Mouse (Mus musculus) CH12.LX (cell line): ENCODE measurements at regions not wholly inside any gene's neighbourhood (a gene's known extent, or its start where the extent isn't known, plus 50 kb on each side); places are given as distances from the start of the nearest gene placed in this dataset.

ENCODE experiments used
- DNase-seq: peaks from one replicate; pipeline ENCODE4 v3.0.0-alpha.2; 2013; ENCODE audit errors: extremely low read depth
- H3K27ac ChIP-seq: 2 replicates; pipeline ENCODE4 v1.5.1; 2012; ENCODE audit warnings: low read depth, mild to moderate bottlenecking, control low read depth, moderate library complexity; ENCODE audit not compliant: insufficient read depth
- H3K27me3 ChIP-seq: replicated peaks from 2 replicates; pipeline ENCODE3; 2012; ENCODE audit warnings: inconsistent platforms
- H3K36me3 ChIP-seq, 2 experiments: replicated peaks in 1 of 2; 2 replicates each; pipeline versions ENCODE3 to v1.6.1; 2012; ENCODE audit warnings: inconsistent platforms in 1 of 2, low read length in 1 of 2, mild to moderate bottlenecking in 1 of 2, mixed read lengths in 1 of 2, moderate library complexity in 1 of 2; ENCODE audit not compliant: control insufficient read depth in 1 of 2, insufficient read depth in 1 of 2
- H3K4me1 ChIP-seq, 2 experiments: 2 replicates each; pipeline ENCODE4 v1.6.1; 2012; ENCODE audit warnings: inconsistent platforms in 1 of 2, moderate library complexity in 1 of 2; ENCODE audit not compliant: insufficient read depth in 2 of 2, control insufficient read depth in 1 of 2
- H3K4me2 ChIP-seq: 2 replicates; pipeline ENCODE4 v1.6.1; 2012; ENCODE audit warnings: low read depth, mild to moderate bottlenecking, control low read depth; ENCODE audit not compliant: poor library complexity, insufficient read depth, severe bottlenecking
- H3K4me3 ChIP-seq, 3 experiments: fragments of 150-350 bp in 1 of 3; sonication (generic) in 1 of 3; replicated peaks in 1 of 3; 2 replicates each; pipeline versions ENCODE3 to v1.5.1; 2011 to 2012; ENCODE audit warnings: low read depth in 2 of 3, low read length in 2 of 3, mild to moderate bottlenecking in 2 of 3, moderate library complexity in 2 of 3, control low read depth in 1 of 3, improper control_type of control experiment in 1 of 3, inconsistent platforms in 1 of 3, mixed read lengths in 1 of 3; ENCODE audit not compliant: poor library complexity in 1 of 3
- H3K79me2 ChIP-seq: replicated peaks from 2 replicates; pipeline ENCODE4 v1.6.1; 2012; ENCODE audit warnings: mild to moderate bottlenecking, moderate library complexity; ENCODE audit not compliant: control insufficient read depth, poor library complexity, insufficient read depth, severe bottlenecking; ENCODE audit errors: extremely low read depth
- H3K9ac ChIP-seq: 2 replicates; pipeline ENCODE4 v1.6.1; 2012; ENCODE audit warnings: low read depth, mild to moderate bottlenecking, control low read depth, moderate library complexity; ENCODE audit not compliant: insufficient read depth
- H3K9me3 ChIP-seq: replicated peaks from 2 replicates; pipeline ENCODE3; 2012; ENCODE audit warnings: low read length, inconsistent platforms, mixed read lengths
- BHLHE40 ChIP-seq: IDR thresholded peaks from 2 replicates; pipeline ENCODE4 v1.6.1; 2011; ENCODE audit warnings: mild to moderate bottlenecking, low read depth, low read length, improper control_type of control experiment
- CHD2 ChIP-seq: IDR thresholded peaks from 2 replicates; pipeline ENCODE4 v1.6.1; 2011; ENCODE audit warnings: low read length, improper control_type of control experiment
- CTCF ChIP-seq, 2 experiments: IDR thresholded peaks in 1 of 2; conservative IDR thresholded peaks in 1 of 2; 2 replicates each; pipeline ENCODE4 v1.5.1; 2011 to 2012; ENCODE audit warnings: low read depth in 2 of 2, low read length in 2 of 2, improper control_type of control experiment in 1 of 2, inconsistent platforms in 1 of 2, mild to moderate bottlenecking in 1 of 2, moderate library complexity in 1 of 2
- E2F4 ChIP-seq: IDR thresholded peaks from 2 replicates; pipeline ENCODE4 v1.6.1; 2011; ENCODE audit warnings: low read depth, low read length, improper control_type of control experiment; ENCODE audit not compliant: insufficient replicate concordance
- ELF1 ChIP-seq: IDR thresholded peaks from 2 replicates; pipeline ENCODE4 v1.6.1; 2014; ENCODE audit warnings: low read depth, mild to moderate bottlenecking, inconsistent platforms, low read length, improper control_type of control experiment
- ETS1 ChIP-seq: conservative IDR thresholded peaks from 2 replicates; pipeline ENCODE4 v1.6.1; 2012; ENCODE audit warnings: low read depth, mild to moderate bottlenecking, inconsistent platforms, low read length, improper control_type of control experiment, moderate library complexity
- HCFC1 ChIP-seq: IDR thresholded peaks from 2 replicates; pipeline ENCODE4 v1.6.1; 2012; ENCODE audit warnings: low read depth, mild to moderate bottlenecking, inconsistent platforms, low read length, improper control_type of control experiment
- JUND ChIP-seq: conservative IDR thresholded peaks from 2 replicates; pipeline ENCODE4 v1.6.1; 2011; ENCODE audit warnings: low read depth, low read length, improper control_type of control experiment
- MAX ChIP-seq: IDR thresholded peaks from 2 replicates; pipeline ENCODE4 v1.6.1; 2011; ENCODE audit warnings: low read length, improper control_type of control experiment
- MAZ ChIP-seq: IDR thresholded peaks from 2 replicates; pipeline ENCODE4 v1.6.1; 2012; ENCODE audit warnings: low read depth, mild to moderate bottlenecking, inconsistent platforms, low read length, improper control_type of control experiment, moderate library complexity
- MXI1 ChIP-seq: IDR thresholded peaks from 2 replicates; pipeline ENCODE4 v1.6.1; 2011; ENCODE audit warnings: mild to moderate bottlenecking, low read depth, low read length, improper control_type of control experiment
- MYC ChIP-seq: IDR thresholded peaks from 2 replicates; pipeline ENCODE4 v1.6.1; 2011; ENCODE audit warnings: low read depth, mild to moderate bottlenecking, improper control_type of control experiment, low read length
- PAX5 ChIP-seq: IDR thresholded peaks from 2 replicates; pipeline ENCODE4 v1.6.1; 2012; ENCODE audit warnings: low read length, inconsistent platforms, mixed read lengths
- POLR2A ChIP-seq: IDR thresholded peaks from 2 replicates; pipeline ENCODE4 v1.6.1; 2011; ENCODE audit warnings: low read depth, mild to moderate bottlenecking, improper control_type of control experiment, low read length
- POLR2AphosphoS2 ChIP-seq: IDR thresholded peaks from 2 replicates; pipeline ENCODE4 v1.6.1; 2011; ENCODE audit warnings: low read depth, low read length, improper control_type of control experiment
- RAD21 ChIP-seq: IDR thresholded peaks from 2 replicates; pipeline ENCODE4 v1.6.1; 2011; ENCODE audit warnings: low read depth, mild to moderate bottlenecking, low read length, improper control_type of control experiment, moderate library complexity
- RCOR1 ChIP-seq: conservative IDR thresholded peaks from 2 replicates; pipeline ENCODE4 v1.6.1; 2012; ENCODE audit warnings: low read depth, mild to moderate bottlenecking, inconsistent platforms, low read length, improper control_type of control experiment
- TCF12 ChIP-seq: IDR thresholded peaks from 2 replicates; pipeline ENCODE4 v1.6.1; 2014; ENCODE audit warnings: low read depth, mild to moderate bottlenecking, inconsistent platforms, low read length, improper control_type of control experiment
- UBTF ChIP-seq: IDR thresholded peaks from 2 replicates; pipeline ENCODE4 v1.6.1; 2012; ENCODE audit warnings: low read depth, mild to moderate bottlenecking, inconsistent platforms, low read length, improper control_type of control experiment, moderate library complexity
- USF1 ChIP-seq: IDR thresholded peaks from 2 replicates; pipeline ENCODE4 v1.6.1; 2014; ENCODE audit warnings: low read depth, mild to moderate bottlenecking, inconsistent platforms, low read length, improper control_type of control experiment
- ZC3H11A ChIP-seq: IDR thresholded peaks from 2 replicates; pipeline ENCODE4 v1.6.1; 2012; ENCODE audit warnings: low read depth, mild to moderate bottlenecking, inconsistent platforms, low read length, improper control_type of control experiment
- ZKSCAN1 ChIP-seq: IDR thresholded peaks from 2 replicates; pipeline ENCODE4 v1.6.1; 2012; ENCODE audit warnings: low read depth, inconsistent platforms, low read length, improper control_type of control experiment, borderline replicate concordance
- dilution Hi-C: fragments of 300-500 bp; cut with MboI; formaldehyde crosslinking; loops from 2 replicates; pipeline ENCODE4 v1.14.3; 2020; ENCODE audit warnings: low sequenced_read_pairs; ENCODE audit not compliant: extremely low pct_unique_long_range_greater_than_20kb, extremely low pct_ligation_motif_present
- in situ Hi-C: fragments of 300-500 bp; cut with MboI; formaldehyde crosslinking; loops from 3 replicates; pipeline ENCODE4 v1.14.3; 2019; ENCODE audit warnings: low sequenced_read_pairs, low pct_ligation_motif_present, low pct_unique_long_range_greater_than_20kb, mixed read lengths

DNA sequence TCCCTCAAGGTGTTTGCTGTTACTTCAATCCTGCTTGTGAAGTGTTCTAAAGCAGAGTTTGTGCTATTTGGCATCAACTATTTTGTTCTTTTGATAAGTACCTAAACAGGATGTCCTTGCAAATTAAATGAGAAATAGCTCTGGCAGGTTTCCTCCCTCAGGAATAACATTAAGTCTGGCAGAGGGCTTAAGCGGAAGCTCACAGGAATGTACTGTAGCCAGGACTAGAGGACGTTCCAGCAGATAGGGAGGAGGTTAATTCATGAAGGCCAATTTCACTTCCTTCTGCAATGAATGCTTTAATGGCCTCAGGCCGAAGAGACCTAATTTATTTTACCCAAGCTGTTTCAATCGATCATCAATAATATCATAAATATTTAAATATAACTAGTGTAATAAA is 318.7 kb downstream of the Trim52 start:
- Histone ChIP-seq H3K9ac (no peak overlapping the region), H3K36me3 (no peaks in the 10 kb centered on the region), H3K4me2 (no peak overlapping the region), H3K27ac (no peak overlapping the region), H3K27me3 (no peaks in the 10 kb centered on the region), H3K4me3 (no peak overlapping the region), H3K4me1 (no peaks in the 10 kb centered on the region), H3K9me3 (peaks cover 16% of the 10 kb centered on the region), H3K79me2 (no peaks in the 10 kb centered on the region)
- TF ChIP-seq POLR2AphosphoS2: no peak
- no peak for TF ChIP-seq JUND
- no peak for TF ChIP-seq USF1
- TF ChIP-seq RCOR1: no peak
- no peak for TF ChIP-seq UBTF
- TF ChIP-seq ETS1: no peak
- no peak for TF ChIP-seq HCFC1
- no peak for TF ChIP-seq PAX5
- dilution Hi-C loops: no loop called here
- DNase-seq: no peak
- in situ Hi-C loops: no loop called here

DNA sequence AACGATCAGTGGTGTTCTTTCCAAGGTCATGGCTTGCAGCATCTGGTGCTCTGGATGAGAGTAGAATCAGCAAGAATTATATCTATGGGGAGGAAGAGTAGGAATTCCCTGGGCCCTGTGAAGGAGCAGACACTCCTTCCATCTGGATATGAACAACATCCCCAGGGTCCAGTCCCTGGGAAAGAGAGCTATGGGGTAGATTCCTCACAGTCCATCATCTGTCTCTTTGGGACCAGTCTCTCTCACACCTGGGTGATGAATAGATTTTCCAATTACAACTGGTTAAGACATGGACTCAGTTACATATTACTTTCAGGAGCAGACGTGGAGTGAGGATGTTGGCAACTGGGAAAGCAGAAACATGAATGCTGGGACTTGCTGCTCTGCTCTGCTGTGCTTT is 322.6 kb downstream of the Trim52 start:
- no peak for DNase-seq
- Histone ChIP-seq H3K9me3 (peaks cover 21% of the 10 kb centered on the region), H3K9ac (no peak overlapping the region), H3K79me2 (no peaks in the 10 kb centered on the region), H3K27me3 (no peaks in the 10 kb centered on the region), H3K27ac (no peak overlapping the region), H3K4me2 (no peak overlapping the region), H3K4me3 (no peak overlapping the region), H3K4me1 (no peaks in the 10 kb centered on the region), H3K36me3 (no peaks in the 10 kb centered on the region)
- in situ Hi-C loops (no loop called here), dilution Hi-C loops (no loop called here)
- TF ChIP-seq BHLHE40 (no peak), MAZ (no peak), RAD21 (no peak), E2F4 (no peak), ETS1 (no peak), ZC3H11A (no peak), ZKSCAN1 (no peak), TCF12 (no peak), CHD2 (no peak)

DNA sequence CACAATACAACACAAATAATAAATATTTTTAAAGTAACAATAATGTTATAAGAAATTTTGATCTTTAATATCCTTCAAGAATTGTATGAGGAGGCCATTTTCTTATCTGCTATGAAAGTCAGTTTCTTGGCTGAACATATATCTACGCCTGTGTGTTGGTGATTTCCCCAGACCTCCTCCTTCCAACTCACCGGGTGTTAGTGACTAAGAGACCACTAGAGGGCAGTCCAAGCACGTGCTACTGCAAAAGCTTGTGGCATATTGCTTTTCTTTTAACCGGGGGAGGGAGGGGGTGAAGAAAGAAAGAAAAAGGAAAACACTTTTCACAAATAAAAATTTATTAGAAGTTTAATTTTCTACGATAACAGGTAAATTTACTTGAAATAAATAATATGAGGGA is 333.3 kb downstream of the Trim52 start:
- no peak overlapping the region for H3K9ac ChIP-seq
- no peaks in the 10 kb centered on the region for H3K36me3 ChIP-seq
- DNase-seq: peak; percentile 27
- H3K9me3 ChIP-seq: peaks cover 8% of the 10 kb centered on the region
- H3K27ac ChIP-seq: no peak overlapping the region
- no peak overlapping the region for H3K4me2 ChIP-seq
- in situ Hi-C loops: no loop called here
- dilution Hi-C loops: no loop called here
- TF ChIP-seq JUND (no peak), MYC (no peak), RAD21 (peak; percentile 36), CTCF (conservative IDR thresholded peaks at IDR 0.05 in 1 of 2, IDR thresholded peaks at IDR 0.05 in 1 of 2; ENCODE audit: low read depth in 2 of 2, low read length in 2 of 2) (peak in 1 of 2 experiments; percentile 36; a peak in 2 of 4 replicates), MAX (no peak), UBTF (no peak), POLR2A (no peak), TCF12 (no peak), MXI1 (no peak), ELF1 (no peak)
- TF ChIP-seq, all 38 proteins: peak for 2
- H3K4me3 ChIP-seq: no peak overlapping the region
- H3K4me1 ChIP-seq: no peaks in the 10 kb centered on the region
- no peaks in the 10 kb centered on the region for H3K79me2 ChIP-seq
- H3K27me3 ChIP-seq: no peaks in the 10 kb centered on the region
